Mouse (Mus musculus) spleen, adult 12 weeks (tissue): Measurements from ENCODE around the gene Khsrp.

Source experiments
- DNase-seq: peaks from one replicate; pipeline ENCODE4 v3.0.0; 2022; ENCODE audit warnings: low spot score

Khsrp gene

DNA sequence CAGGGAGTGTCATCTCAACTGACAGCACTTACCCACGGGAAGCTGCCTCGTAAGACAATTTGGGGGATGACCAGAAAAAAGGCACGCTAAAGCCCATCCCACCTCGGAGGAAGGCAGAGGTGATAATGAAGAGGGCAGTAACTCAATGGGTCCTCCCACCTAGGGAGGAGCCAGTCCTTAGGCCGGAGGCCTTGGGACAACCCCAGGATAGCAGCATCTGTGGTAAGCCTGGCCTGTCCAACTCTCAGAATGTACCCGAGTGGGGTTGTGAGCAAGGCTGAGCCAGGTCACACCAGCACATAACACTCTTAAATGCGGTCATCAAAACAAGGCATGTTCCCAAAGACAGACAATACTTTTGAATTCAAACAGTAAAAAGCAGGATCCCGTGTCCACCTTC lies 1.6 kb downstream of the Khsrp start:
- peak; percentile 49 for DNase-seq

DNA sequence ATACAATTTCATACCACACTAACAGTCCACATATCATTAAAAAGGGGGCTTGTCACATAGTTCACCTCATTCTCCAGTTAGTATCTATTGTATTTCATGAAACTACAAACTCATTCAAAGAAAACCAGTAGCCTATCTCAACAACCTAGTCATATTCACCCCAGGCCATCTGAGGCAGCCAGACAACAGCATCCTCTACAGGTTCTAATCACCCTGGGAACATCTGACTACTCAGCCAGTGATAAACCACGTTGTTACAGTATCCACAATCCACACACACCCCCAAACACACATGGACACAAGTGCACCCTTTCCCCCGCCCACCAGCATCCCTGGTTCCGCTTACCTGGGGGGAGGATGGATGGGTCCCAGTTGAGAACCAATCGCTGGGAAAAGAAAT lies 3.9 kb downstream of the Khsrp start:
- DNase-seq, result no peak

DNA sequence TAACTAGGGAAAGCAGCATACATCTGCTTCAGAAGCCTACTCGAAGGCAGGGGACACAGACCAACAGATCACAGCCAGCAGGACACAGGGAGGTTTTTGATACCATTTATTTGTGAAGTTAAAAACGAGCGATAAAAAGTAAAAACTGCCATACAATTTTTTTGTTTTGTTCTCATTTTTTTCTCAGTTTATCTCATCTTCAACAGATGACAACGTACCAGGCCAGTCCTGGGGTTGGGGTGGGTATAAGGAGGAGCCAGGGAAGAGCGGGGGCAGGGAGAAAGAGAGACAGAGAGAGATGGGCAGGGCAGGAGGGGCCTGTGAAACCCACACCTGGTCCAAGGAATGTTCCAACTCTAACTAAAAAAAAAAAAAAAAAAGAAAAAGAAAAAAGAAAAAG lies 10.4 kb downstream of the Khsrp start:
- DNase-seq, result no peak

DNA sequence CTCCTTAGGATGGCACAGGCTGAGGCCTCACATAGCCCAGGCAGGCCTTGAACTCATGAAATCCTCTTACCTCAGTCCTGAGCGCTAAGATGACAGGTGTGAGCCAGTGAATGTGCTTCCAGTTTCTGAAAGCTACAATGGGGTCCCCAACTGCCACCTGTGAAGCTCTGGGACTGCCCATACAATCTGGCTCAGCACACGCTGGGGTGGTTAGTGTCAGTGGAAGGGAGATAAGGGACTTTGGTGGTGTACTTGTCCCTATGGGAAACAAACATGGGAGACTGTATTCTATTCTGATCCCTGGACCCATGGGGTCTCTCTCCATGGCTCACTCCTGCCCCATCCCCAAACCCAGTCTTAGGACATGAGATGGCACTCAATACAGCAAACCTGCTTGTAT lies 11.6 kb downstream of the Khsrp start:
- DNase-seq, result peak; percentile 21

DNA sequence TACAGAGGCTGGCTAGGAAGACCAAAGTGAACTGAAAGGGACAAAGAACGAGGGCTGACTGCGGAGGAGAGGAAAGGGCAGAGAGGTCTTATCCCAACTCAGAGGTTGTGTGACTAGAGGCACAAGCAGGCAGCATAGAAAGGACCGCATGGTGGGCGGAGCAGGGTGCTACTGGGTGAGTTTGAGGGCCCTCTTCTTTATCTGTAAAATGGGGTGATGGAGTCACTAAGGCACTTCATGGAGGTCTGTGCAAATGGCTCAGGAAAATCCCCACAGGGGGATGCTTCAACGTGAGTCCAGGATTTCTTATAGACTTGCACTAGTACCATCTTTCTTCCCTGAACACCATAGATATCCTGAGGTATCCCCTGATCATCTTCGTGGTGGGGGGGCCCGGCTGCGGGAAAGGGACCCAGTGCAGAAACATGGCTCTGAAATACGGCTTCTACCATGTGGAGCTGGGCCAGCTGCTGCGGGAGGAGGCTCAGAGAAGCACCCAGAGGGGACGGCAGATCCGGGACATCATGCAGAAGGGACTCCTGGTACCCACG lies 19.0 kb downstream of the Khsrp start:
- DNase-seq, result no peak

DNA sequence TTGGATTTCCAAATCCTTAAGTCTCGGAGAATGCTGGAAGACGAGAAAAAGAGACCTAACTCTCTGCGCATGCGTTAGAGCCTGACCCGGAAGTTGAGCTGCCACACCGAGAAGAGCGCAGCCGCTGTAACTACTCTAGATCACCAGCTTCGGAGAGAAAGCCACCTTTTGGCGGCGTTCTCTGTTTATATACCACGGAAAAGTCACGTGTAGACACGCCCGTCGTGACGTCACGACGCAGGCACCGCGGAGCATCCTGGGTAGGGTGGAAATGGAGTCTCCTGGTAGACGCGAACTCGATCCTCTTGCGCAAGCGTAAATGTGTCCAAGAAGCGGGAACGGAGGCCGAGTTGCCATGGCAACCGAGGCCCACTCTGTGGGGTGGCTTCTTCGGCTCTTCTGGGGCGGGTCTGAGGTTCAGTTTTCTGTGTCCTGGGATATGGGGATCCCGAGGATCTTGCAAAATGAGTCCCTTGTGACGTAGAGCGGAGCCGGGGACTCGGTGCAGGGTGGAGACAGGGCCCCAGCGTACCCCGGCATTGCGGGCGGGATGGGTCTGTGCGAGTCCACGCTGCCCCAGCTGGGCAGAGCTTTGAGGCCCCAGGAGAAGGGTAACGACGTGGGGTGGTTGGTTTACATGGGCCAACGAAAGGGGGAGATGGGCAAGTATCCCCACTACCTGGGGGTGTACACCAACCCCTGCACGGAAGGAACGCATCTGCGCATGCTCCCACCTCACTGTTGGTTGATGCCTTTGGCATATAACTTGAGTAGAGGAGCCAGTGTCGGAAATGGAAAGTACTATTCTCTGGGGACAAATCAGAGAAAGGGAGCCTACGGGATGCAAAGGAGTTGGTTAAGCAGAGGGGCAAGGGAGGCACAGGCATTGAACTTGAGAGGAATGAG lies 19.8 kb downstream of the Khsrp start, which contains the start of the genes Gtf2f1 and Gm17949:
TSS of gene Gtf2f1 (minus strand) at position 53 of the 906 bp plus-strand sequence.
TSS of gene Gm17949 (plus strand) at position 234 of the 906 bp plus-strand sequence.
- peak; percentile 79 for DNase-seq

DNA sequence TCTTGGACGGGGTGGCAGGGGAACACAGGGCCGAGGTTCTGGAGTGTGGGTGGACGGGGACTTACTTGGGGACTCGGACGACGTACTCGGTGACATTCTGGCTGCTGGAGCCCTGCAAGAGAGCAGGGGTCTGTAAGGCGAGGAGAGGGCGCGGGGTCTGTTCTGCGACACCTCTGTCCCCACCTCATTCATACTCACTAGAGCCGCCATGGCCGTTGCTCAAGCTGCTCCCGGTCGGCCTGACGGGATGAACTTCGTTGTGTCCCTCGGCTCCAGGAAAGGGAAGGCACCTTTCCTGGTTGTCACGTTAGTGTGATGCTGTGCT lies 20.4 kb downstream of the Khsrp start:
- DNase-seq, result no peak

DNA sequence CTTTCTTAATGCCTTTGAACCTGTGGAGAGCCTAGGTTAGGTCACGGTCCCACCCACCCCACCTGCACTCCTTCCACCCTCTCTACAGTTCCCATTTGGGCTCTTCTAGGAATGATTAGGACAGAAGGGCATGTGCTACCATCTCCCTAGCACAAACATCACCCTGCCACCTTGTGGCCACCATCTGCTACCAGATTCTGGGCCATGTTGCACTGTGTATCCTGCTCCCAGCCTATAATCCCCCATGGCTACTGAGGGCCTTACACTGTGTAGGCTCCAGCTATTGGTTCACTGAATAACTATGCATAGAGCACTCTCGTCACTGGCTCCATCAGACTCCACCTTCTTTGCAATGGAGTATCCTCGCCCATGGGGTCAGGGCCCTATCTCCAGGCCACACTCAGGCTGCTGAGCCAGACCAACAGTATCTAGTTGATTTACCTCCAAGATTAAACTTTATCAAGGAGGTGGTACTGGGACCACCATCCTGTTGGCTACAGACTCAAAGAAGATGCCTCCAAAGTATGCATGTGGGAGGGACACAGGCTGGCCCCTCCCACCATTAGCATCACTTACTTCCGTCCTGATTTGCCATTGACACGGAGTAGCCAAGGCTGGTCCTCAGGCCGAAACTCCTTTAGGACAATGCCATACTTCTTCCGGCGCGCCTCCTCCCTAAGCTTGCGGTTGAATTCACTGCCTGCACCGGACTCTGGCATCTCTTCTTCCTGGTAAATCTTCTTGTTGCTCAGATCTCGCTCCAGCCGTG lies 24.0 kb downstream of the Khsrp start:
- no peak for DNase-seq

DNA sequence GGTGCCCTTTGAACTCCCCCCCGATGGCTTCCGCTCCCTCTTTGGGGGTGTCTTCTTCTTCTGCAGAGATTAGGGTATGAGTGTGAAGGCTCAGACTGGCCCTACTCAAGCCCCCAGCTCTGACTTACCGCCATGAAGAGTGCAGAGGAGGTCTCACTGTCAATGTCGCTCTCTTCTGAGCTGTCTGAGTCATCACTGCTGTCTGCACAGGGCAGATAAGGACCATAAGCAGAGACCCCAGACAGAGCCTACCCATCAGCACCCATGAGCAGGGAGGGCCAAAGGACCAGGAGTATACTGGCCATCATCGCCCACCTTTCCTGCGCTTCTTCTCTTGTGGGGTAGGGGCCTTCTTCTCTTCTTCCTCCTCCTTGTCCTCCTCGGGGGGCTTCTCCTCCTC lies 27.3 kb downstream of the Khsrp start:
- no peak for DNase-seq

DNA sequence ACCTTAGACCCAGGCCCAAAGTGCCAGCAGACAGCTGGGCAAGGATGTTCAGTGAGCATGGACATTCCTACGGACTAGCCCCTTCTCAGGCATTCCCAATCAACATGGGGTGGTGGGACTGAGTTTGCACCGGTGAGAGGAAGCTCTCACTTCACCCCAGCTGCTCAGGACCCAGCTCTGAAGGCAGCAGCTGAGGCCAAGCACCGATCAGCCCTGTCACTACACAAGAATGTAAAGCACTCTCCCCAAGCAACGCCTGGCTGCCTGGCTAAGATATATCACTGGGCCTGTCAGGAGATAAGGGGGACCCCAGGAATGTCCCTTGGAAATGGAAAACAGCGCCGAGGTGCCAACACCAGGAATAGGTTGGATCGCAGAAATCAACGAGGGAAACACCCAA lies 30.1 kb downstream of the Khsrp start:
- no peak for DNase-seq

DNA sequence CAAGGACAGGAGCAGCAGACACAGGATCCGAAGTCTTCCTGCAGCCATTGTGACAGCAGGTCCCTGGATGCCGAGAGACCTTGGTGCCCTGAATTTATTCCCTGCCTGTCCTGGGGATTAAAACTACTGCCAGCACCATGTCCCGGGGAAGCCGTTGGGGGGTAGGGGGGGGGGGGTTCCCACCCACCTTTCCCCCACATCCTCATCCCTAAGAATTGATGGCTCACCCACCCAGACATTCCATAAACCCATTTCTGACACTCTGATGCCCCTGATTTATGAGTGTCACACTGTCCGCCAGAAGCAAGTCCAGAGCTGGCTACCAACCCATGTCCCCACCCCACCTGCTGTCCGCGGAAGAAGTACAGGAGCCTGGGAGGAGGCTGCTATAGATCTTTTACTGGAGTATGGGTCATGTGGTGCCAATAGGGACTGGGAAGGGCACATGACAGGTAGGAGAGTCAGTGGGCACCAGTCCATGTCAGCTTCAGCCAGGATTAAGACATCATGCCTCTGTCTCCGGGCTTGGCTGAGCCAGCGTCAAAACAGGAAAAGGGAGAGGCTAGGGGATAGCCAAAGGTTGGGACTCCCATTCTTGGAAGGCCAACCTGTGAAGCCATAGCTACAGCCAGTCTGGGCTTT lies 31.2 kb downstream of the Khsrp start, which contains the start of gene Pspn:
TSS of gene Pspn (minus strand) at position 51 of the 642 bp plus-strand sequence.
- no peak for DNase-seq

DNA sequence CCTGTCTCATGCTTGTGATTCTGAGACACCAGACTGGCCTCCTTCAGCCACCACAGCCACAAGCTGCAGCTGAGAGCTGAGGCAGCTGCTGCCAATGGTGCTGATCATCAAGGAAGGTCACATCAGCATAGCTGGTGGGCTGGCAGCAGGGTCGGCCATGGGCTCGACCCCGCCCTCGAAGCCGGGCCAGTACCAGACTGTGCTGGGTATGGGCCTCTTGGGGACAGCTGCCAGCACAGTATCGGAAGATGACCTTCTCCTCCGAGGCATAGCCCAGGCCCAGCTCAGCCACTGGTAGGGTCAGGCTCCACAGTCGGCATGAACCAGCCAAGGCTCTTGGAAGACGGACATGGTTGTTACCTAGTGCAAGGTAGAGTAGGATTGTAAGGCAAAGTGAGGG lies 31.9 kb downstream of the Khsrp start:
- no peak for DNase-seq

DNA sequence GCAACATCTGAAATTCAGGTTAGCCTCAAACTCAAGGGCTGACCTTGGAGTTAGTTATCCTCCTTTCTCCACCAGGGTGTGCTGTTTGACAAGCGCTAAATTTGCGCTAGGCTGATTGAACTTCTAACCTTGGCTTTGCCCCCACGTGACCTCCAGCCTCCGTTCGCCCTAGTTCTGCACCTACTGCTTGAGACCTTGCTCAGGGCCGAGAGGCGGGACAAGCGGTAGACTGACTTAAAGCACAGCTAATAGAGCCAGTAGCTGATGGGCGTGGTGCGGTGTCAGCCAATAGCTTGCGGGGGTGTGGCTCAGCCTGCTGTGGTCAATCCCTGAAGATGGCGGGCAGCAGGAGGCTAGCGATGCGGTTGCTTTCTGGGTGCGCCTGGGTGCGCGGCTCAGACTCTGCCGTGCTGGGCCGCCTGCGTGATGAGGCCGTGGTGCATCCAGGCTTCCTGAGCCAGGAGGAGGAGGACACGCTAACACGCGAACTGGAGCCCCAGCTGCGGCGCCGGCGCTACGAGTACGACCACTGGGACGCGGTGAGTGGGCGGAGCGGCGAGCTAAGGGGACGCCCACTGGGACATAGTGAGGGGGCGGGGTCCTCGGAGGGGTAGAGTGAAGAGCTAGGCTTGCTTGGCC lies 34.2 kb downstream of the Khsrp start, which contains the start of gene Alkbh7:
TSS of gene Alkbh7 (plus strand) at position 311 of the 639 bp plus-strand sequence.
- peak; percentile 92 for DNase-seq

DNA sequence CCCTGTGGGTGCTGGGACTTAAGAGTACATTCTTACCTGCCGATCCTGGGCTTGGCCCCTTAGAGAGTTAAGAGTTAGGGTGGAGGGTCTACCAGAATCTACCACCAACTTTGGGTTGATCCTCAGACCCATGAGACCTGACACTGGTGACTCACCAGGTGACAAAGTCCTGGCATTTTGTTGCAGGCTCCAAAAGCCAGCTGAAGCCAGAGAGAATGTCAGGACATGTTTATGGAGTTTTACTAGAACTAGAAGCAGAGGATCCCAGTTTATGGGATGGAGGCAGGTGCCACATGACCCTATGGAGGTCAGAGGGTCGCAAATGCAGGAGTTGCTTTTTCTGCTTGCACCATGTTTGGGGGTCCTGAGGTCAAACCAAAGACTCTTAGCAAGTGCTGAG lies 34.8 kb downstream of the Khsrp start:
- no peak for DNase-seq

DNA sequence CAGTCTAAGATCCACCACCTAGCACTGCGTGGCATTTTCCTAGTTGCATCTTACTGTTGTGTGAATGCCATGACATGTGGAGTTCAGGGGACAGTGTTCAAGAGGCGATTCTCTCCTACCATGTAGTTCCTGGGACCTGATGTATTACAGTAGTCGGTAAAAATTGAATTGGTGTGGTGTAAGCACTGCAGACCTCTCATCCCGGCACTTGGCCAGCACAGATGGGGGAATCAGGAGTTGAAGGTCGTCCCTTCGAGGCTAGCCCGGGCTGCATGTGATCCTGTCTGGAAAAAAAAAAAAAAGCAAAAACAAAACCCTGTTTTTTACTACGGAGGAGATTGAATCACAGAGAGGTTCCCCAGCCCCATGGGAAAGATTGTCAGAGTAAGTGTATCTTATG lies 36.3 kb downstream of the Khsrp start:
- no peak for DNase-seq

DNA sequence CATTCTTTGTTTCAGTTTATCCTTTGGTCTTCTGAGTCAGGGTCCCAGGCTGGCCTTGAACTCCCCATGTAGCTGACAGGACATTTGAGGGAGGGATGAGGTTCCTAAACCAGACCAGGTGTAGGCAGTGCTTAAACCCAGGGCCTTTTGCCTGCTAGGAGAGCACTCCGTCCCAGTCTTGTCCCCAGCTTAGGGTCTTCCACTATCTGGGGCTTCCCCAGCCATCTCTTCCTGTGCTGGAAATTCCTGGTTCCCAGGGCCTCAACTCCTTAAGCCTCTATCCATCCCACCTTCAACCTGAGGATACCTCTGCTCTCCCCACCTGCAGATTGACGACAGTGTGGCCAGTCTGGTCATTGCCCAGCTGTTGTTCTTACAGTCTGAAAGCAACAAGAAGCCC lies 40.4 kb downstream of the Khsrp start:
- DNase-seq, result no peak

DNA sequence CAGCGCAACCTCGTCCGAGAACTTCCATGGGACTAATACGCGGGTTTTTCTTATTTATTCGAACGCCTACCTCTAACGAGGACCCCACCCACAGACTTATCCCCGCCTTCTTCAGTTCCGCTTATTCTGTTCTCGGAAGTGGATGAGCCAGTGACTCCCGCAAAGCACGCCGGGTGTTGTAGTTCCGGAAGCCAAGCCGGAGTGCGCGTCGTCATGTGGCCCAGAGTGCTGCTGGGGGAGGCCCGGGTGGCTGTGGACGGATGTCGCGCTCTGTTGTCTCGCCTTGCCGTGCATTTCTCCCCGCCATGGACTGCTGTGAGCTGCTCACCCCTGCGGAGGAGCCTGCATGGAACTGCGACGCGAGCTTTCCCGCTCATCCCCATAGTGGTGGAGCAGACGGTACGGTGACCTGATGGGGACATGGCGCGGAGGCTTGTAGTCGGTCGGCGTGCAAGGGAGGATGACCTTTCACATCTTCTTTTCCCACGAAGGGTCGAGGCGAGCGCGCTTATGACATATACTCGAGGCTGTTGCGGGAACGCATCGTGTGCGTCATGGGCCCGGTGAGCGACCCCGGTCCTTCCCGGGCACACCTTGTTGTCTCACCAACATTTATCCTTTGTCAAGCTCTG lies 41.1 kb downstream of the Khsrp start, which contains the start of gene Clpp:
TSS of gene Clpp (plus strand) at position 191 of the 632 bp plus-strand sequence.
- DNase-seq, result peak; percentile 93

DNA sequence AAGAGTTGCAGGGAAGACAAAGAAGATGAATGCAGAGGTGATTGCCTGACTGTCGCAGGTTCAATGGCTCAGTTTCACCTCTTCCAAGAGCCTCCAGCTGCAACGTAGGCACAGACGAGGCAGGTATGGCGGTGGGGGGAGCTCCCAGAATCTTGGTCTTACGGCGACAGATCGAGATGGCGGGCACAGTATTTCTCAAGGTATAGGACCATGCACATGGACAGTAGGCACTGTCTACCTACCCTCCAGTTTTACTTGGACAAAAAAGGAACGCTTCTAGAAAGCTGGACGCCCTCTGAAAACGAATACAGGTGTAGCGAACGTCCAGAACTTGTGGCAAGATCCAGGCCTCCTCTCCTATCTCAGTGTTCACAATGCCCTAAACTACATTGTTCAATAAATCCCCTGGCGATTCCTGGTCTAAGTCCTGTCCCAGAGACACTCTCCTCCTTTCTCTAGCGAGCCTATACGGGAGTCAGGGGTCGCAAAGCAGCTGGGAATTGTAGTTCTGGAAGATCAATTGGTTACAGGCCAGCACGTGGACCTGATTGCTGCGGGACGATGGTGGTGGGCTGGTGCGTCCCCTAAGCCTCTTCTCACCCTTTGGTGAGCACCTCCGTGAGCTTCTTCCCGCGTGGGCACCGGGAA lies 41.7 kb downstream of the Khsrp start:
- no peak for DNase-seq

DNA sequence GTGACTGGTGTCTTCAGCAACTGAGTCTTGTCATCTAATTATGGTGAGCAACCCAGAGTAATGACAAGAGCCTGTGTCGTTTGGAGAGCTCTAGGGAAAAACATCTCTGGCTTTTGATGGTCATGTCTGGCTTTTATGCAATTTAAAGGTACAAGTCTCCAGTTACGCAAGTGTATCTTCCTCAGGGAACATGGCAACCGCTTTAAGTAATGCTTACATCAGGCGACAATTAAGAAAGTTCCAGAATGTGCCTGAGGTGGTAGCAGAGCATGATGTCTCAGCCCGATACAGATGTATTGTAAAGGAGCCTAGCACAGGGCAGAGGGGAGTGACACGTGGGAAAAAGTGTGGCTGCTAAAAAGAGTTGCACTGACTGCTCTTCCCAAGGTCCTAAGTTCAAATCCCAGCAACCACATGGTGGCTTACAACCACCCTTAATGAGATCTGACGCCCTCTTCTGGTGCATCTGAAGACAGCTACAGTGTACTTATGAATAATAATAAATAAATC lies 42.3 kb downstream of the Khsrp start:
- no peak for DNase-seq

DNA sequence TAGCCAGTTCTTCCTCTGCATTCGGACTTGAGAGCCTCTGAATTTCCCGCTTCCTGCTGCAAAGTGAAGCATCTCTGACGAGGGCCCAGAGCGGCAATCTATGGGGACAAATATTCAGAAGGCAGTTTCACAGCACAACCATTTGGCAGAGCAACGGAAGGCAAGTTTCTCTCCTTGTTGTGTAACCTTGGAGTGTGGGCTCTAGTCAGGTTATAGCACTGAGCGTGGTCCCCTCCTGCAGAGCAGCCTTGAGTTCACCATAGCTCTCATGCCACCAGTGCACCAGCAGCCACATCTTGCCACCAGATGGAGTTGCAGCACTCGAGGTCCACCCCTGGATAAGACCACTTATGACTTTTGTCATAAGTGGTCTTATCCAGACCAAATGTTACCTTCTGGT lies 42.9 kb downstream of the Khsrp start:
- no peak for DNase-seq
